Mouse (Mus musculus): ENCODE data around the gene Taf13.
A peak's percentile ranks its signal among the peaks of the same experiment; 100 is the strongest.

Taf13 gene

DNA sequence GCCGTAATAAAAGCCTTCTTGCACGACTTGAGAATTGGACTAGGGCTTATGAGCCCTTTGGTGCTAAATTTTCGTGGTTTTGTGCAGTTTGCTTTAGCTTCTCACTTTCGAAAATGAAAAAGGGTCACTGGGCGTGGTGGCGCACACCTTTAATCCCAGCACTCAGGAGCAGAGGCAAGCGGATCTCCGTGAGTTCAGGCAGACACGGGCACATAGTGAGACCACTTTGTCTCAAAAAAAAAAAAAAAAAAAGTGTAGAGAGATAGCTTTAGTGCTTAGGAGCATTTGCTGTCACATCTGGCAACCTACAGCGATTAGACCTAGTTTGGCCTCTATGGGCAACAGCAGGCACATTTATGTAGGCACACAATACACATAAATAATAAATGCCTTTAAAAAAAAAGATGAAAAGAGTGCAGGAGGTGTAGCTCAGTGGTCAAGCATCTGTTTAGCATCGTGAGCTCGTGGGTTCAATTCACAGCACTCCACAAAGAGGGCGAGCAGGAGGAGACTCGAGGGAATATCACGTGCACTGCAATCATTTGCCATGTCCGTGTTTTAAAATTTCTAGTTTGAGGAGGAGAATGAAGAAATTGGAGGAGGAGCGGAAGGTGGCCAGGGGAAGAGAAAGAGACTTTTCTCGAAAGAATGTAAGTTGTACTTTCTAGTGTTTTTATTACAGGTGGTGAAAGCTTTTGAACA is 962 bp downstream of the Taf13 start:
- peak in 1 of 2 experiments; percentile 49 for DNase-seq (ENCODE audit: inconsistent age in 2 of 2, low spot score in 1 of 2)

DNA sequence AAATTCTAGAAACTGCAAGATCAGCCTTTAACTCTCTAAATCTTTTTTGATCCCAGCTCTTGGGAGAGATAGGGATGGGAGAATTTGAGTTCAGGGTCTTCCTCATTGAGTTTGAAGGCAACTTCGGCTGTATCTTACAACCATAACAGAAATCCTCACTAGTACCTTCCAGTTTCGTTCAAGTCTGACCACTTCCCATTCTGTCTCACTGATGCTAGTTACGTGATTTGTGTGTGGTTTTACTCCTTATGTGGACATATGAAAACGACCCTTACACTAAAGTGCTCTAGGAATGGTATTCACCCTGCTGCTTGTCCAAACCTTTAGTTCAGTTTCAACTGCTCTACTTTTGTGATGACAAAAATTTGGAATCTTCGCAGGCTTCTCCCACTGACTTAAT is 2.5 kb downstream of the Taf13 start:
- no peak for DNase-seq (ENCODE audit: inconsistent age in 2 of 2, low spot score in 1 of 2)

DNA sequence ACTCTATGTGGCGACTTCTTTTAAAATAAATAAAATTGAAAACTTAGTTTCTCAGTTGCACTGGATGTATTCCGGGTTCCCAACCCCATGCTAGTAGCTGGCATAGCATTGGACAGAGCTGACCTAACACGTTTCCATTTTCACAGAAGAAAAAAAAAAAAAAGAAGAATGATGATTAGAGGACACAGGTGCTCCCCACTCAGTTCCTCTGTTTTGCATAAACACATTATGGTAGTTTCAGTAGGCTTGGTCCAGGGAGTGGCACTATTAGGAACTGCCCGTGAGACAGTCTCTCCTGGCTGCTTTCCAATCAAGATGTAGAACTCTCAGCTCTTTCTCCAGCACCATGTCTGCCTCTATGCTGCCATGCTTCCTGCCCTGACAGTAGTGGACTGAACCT is 13.1 kb downstream of the Taf13 start:
- no peak for DNase-seq (ENCODE audit: inconsistent age in 2 of 2, low spot score in 1 of 2)

DNA sequence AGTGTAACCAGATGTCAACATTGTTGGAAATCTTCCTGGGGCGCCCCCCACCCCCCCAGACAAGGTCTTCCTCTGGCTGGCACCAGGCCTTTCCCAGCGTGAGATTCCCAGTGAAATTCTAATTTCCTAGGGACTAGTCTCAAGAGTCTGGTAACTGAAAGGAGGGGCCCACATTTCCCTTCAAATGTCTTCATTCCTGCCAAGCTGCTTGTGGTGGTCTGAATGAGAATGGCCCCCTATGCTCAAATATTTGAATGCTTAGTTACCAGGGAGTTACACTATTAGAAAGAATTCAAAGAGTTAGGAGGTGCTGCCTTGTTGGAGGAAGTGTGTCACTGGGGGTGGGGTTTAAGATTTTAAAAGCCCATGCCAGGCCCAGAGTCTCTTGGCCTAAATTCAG is 16.9 kb downstream of the Taf13 start:
- no peak for DNase-seq (ENCODE audit: inconsistent age in 2 of 2, low spot score in 1 of 2)

DNA sequence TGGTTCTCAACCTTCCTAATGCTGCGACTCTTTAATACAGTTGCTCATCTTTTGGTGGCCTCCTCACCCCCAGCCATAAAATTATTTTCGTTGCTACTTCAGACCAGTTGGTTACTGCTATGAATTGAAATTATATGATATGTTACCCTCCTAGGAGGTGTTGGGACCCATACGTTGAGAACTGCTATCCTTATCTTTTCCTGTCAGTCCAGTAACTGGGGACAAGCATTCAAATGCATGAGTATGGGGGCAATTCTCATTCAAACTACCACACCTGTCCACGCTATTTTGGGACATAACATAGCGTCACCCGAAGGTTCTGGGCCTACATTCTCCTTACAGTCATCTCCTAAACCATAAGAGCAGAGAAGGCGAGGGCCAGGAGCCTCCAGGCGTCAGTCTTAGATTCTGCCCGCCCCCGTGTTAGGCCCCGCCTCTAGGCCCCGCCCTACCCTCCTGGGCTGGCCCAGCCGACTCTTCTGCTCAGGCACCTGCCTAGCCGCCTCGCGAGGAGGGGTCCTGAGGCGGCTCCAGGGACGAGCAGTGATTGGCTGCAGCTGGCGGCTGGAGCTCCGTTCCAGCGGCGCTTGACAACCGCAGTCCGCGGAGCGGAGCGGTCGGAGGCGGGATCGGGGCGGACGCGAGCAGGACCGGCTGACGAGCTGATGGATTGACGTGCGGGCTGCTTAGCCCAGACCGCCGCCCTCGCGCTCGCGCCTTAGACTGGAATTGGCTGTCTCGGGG is 19.5 kb downstream of the Taf13 start, which contains the start of gene Wdr47:
Gene Wdr47, plus strand, starts transcription at position 494 of the 744 bp plus-strand sequence.
- DNase-seq (ENCODE audit: inconsistent age in 2 of 2, low spot score in 1 of 2) = peak; percentile 98

DNA sequence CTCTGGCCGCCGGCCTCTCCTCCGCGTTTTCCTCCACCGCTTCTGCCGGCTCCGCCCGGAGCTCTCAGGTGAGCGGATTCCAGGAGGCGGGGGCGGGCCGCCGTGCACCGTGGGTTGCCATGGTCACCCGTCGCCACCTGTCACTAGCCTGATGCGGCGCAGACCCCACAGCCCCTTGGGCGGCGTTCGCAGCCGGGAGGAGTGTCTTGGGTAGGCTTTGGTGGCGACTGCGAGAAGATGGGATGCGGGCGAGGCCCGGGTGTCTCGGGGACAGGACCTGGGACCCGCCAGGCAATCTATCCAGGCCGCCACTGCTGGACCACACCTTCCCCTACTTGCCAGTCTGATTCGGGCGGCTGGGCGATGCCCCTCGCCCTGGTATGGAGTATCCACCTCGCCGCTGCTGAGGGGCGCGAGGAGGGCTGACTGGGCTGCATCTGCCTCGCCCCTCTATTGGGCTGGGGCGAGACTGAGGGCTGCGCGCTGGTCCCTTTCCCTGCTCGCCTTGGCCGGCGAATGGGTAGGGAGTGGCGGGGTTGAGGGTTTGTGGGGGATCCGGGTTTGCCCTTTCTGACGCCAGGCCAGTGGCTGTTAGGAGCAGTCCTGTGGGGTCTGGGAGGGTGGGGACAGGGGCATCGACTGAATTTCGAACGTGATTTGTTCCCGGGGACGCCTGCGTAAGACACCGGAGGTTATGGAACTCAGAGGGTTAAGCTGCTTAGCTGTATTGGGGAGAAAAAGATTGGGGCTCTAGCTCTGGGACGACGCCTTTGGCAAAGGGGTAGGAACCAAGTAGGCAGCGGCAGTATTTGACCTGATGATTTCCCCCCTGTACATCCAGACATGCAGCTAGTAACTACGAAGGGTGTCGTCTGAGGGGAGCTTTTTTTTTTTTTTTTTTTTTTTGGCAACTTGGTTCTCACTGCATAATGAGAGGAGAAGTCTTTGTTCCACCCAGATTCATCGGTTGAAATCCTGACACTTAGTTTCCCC is 20.3 kb downstream of the Taf13 start:
- no peak for DNase-seq (ENCODE audit: inconsistent age in 2 of 2, low spot score in 1 of 2)

DNA sequence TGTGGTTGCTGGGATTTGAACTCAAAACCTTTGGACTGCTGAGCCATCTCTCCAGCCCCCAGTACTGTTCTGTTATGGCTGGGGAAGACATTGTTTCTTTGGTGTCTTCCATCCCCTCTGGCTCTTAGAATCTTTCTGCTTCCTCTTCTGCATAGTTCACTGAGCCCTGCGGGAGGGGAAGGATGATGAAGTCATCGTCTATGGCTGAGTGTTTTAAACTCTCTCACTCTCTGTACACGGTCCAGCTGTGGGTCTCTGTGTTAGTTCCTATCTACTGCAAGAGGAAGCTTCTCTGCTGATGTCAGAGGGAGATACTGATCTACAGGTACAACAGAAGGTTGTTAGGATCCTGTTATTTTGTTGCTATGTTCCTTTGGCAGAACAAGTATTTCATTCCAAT is 37.4 kb downstream of the Taf13 start:
- DNase-seq (ENCODE audit: inconsistent age in 2 of 2, low spot score in 1 of 2) = no peak
